Mouse (Mus musculus) midbrain, embryonic 11.5 days (tissue): ENCODE data around the gene Gm26661. TPM values are rescaled to one million over a fixed set of nuclear protein-coding genes. Genes with fewer than 3 reads are reported as not detected.

Experiments used
- ATAC-seq: fragments of 200-750 bp; cut with Nextera tagmentation; 2 replicates; pipeline ENCODE4 v1.8.0; 2017; ENCODE audit warnings: moderate TSS enrichment, moderate library complexity; ENCODE audit not compliant: low FRiP score
- DNase-seq: peaks from one replicate; pipeline ENCODE4 v3.0.0; 2015; ENCODE audit warnings: low spot score; ENCODE audit errors: missing footprints
- H3K27ac ChIP-seq: fragments of 300-500 bp; sonication (generic); 2 replicates; pipeline ENCODE4 v1.5.1; 2014; ENCODE audit warnings: low read depth, low read length
- H3K27me3 ChIP-seq: fragments of 300-500 bp; sonication (generic); 2 replicates; pipeline ENCODE4 v1.6.1; 2014; ENCODE audit warnings: mild to moderate bottlenecking, low read length, moderate library complexity, mixed read lengths; ENCODE audit not compliant: control insufficient read depth, insufficient read depth
- H3K36me3 ChIP-seq: fragments of 300-500 bp; sonication (generic); 2 replicates; pipeline ENCODE4 v1.6.1; 2014; ENCODE audit warnings: mild to moderate bottlenecking, low read length, moderate library complexity, mixed read lengths; ENCODE audit not compliant: control insufficient read depth, insufficient read depth
- H3K4me1 ChIP-seq: fragments of 300-500 bp; sonication (generic); 2 replicates; pipeline ENCODE4 v1.6.1; 2014; ENCODE audit warnings: low read length; ENCODE audit not compliant: control insufficient read depth, insufficient read depth
- H3K4me2 ChIP-seq: fragments of 300-500 bp; sonication (generic); 2 replicates; pipeline ENCODE4 v1.6.1; 2014; ENCODE audit warnings: mild to moderate bottlenecking, moderate library complexity
- H3K4me3 ChIP-seq: fragments of 300-500 bp; sonication (generic); 2 replicates; pipeline ENCODE4 v1.5.1; 2014; ENCODE audit warnings: low read depth, low read length
- H3K9ac ChIP-seq: fragments of 300-500 bp; sonication (generic); 2 replicates; pipeline ENCODE4 v1.6.1; 2014; ENCODE audit warnings: low read length
- H3K9me3 ChIP-seq: fragments of 300-500 bp; sonication (generic); 2 replicates; pipeline ENCODE4 v1.6.1; 2016; ENCODE audit warnings: low read length; ENCODE audit not compliant: control insufficient read depth
- WGBS: fragments of 180-500 bp; shearing (Covaris S2); extraction: QIAGEN DNeasy Blood & Tissue Kit; methylation state at CpG from one replicate; pipeline ENCODE4 v1.1.7; 2014; 5-methylcytosine and 5-hydroxymethylcytosine counted together
- polyA plus RNA-seq: library from polyadenylated mRNA; unstranded; fragments of >200 nt; fragmentation: Nextera tagmentation; extraction: Ambion mirVana; gene quantifications from 2 replicates; pipeline ENCODE4 v1.2.1, GENCODE M21; 2014

Gene Gm26661
- polyA plus RNA-seq, 1 experiment from 2014 or later = not detected

DNA sequence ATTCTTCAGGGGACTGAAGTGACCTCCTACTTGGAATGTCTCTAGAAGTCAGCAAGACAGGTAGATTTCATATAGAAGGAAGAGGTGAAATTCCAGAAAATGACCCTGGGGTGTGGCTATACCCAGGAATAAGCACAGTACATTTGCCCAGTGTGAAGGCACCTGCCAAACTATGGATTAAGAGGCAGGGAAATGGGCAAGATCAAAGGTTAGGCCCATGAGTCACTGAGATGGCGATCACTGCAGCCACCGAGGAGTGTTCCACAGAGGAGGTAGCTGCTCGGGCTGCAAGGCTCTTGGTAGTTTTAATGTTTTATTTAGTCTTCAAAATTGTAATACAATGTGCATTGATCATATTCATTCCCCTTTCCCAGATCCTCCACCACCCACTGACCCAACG lies 4.6 kb downstream of the Gm26661 start:
- Histone ChIP-seq H3K4me3 (no peak overlapping the region), H3K27me3 (no peaks in the 10 kb centered on the region), H3K36me3 (no peaks in the 10 kb centered on the region), H3K9me3 (no peaks in the 10 kb centered on the region), H3K4me1 (no peaks in the 10 kb centered on the region), H3K9ac (no peak overlapping the region), H3K27ac (no peak overlapping the region), H3K4me2 (no peak overlapping the region)
- ATAC-seq (no peak), DNase-seq (no peak)
- WGBS = 89% methylated on average over 4 of the region's 4 CpGs

DNA sequence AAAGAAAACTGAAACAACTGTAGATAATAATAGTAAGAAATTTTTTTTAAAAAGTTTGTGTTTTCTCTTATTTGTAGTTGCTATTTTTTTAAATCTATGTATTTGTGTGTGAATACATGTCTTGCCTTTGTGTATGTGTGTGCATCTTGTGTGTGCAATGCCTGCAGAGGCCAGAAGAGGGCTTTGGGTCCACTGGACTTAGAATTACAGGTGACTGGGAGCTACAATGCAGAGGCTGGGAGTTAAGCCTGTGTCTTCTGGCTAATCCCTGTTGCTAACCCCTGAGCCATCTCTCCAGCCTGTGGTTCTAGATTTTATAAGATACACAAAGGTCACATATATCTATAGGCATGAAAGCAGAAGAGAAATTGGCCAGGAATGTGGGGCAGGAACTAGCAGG lies 9.2 kb downstream of the Gm26661 start:
- DNase-seq = no peak
- H3K9ac ChIP-seq = no peak overlapping the region
- H3K4me1 ChIP-seq = no peaks in the 10 kb centered on the region
- no peak overlapping the region for H3K4me3 ChIP-seq
- H3K4me2 ChIP-seq = no peak overlapping the region
- H3K9me3 ChIP-seq = no peaks in the 10 kb centered on the region
- H3K27ac ChIP-seq = no peak overlapping the region
- no peak for ATAC-seq
- H3K27me3 ChIP-seq = no peaks in the 10 kb centered on the region
- no peaks in the 10 kb centered on the region for H3K36me3 ChIP-seq

DNA sequence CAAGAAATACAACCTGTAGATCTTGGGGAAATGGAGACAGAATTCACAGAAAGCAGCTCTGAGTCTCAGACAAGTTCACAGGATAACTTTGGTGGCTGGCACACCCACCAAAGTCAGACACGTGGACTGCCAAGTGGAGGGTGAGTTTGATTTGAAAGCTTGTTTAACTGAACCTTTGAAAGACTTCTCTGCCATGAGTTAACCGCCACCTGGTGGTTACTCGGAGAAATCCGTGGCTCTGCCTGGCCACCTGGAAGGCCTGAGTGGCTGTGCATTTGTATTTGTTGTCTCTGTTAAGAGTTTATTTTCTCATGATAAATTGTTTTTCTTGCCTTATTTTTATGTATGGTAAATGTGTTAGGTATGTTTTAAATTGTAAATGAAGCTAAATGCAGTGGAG lies 10.4 kb downstream of the Gm26661 start:
- Histone ChIP-seq H3K9ac (no peak overlapping the region), H3K4me2 (no peak overlapping the region), H3K4me3 (no peak overlapping the region), H3K27ac (no peak overlapping the region), H3K9me3 (no peaks in the 10 kb centered on the region), H3K27me3 (no peaks in the 10 kb centered on the region), H3K4me1 (no peaks in the 10 kb centered on the region), H3K36me3 (no peaks in the 10 kb centered on the region)
- DNase-seq (no peak), ATAC-seq (no peak)
- 14% methylated on average over 4 of the region's 4 CpGs for WGBS

DNA sequence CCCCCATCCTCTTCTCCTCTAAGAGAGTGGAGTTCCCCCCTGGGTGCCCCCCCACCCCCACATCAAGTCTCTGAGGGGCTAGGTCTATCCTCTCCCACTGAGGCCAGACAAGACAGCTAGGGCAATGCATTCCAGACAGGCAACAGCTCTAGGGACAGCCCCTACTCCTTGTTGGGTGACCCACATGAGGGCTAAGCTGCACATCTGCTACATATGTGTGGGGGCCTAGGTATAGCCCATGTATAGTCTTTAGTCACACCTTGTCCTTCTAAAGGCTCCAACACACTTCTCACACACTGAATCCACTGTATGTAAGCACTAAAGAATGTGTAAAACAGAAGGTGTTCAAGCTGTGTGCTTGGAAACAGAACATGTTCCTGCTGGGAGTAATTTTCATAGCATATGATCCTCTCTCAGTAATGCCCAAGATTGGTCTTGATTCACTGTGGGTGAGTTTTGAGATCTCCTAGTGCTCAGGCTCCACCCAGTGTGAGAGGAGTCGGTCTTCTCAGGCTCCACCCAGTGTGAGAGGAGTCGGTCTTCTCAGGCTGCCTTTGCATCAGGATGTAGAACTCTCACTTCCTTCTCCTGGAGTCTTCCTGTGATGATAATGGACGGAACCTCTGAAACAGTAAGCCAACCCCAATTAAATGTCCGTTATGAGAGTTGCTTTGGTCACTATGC lies 12.6 kb downstream of the Gm26661 start:
- H3K27me3 ChIP-seq = no peaks in the 10 kb centered on the region
- 67% methylated on average over 4 of the region's 4 CpGs for WGBS
- no peak for ATAC-seq
- H3K27ac ChIP-seq = no peak overlapping the region
- no peak for DNase-seq
- no peaks in the 10 kb centered on the region for H3K9me3 ChIP-seq
- no peaks in the 10 kb centered on the region for H3K36me3 ChIP-seq
- no peak overlapping the region for H3K4me3 ChIP-seq
- no peak overlapping the region for H3K9ac ChIP-seq
- no peaks in the 10 kb centered on the region for H3K4me1 ChIP-seq
- H3K4me2 ChIP-seq = no peak overlapping the region

DNA sequence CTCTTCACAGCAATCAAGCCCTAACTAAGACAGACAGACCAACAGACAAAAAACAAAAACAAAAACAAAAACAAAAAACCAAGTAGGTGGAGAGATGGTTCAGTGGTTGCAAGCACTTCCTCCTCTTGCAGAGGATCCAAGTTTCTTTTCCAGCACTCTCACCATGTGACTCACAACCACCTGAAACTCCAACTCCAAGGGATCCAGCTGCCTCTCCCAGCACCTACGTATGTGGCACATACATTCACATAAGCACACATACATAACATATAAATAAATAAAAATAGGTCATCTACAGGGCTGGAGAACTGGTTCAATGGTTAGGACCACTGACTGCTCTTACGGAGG lies 13.1 kb downstream of the Gm26661 start:
- Histone ChIP-seq H3K4me3 (no peak overlapping the region), H3K4me2 (no peak overlapping the region), H3K9ac (no peak overlapping the region), H3K27me3 (no peaks in the 10 kb centered on the region), H3K9me3 (no peaks in the 10 kb centered on the region), H3K27ac (no peak overlapping the region), H3K36me3 (no peaks in the 10 kb centered on the region), H3K4me1 (no peaks in the 10 kb centered on the region)
- DNase-seq (no peak), ATAC-seq (no peak)
- WGBS = 93% methylated on average over 2 of the region's 2 CpGs

DNA sequence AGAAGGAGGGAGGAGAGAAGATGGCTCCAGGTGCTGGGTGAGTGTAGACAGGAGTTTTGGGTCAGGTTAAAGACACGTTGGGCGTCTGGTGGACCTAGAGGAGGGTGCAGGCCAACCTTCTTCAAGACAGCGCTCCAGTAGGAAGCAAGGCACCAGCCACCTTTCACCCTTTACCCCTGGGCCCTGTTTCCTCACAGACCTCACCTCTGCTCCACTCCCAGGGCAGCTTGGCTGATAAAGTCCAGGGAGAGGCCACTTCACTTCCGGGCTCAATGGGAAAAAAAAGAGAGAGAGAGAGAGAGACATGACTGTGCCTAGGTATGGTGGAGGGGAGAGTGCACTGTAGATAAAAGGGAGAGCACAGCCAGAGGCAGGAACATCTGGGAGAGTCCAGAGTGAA lies 16.3 kb downstream of the Gm26661 start:
- H3K27ac ChIP-seq = no peak overlapping the region
- no peak overlapping the region for H3K4me3 ChIP-seq
- H3K27me3 ChIP-seq = no peaks in the 10 kb centered on the region
- ATAC-seq (no peak), DNase-seq (no peak)
- WGBS = 79% methylated on average over 4 of the region's 4 CpGs
- H3K4me1 ChIP-seq = no peaks in the 10 kb centered on the region
- no peaks in the 10 kb centered on the region for H3K36me3 ChIP-seq
- no peak overlapping the region for H3K9ac ChIP-seq
- H3K4me2 ChIP-seq = no peak overlapping the region
- H3K9me3 ChIP-seq = no peaks in the 10 kb centered on the region

DNA sequence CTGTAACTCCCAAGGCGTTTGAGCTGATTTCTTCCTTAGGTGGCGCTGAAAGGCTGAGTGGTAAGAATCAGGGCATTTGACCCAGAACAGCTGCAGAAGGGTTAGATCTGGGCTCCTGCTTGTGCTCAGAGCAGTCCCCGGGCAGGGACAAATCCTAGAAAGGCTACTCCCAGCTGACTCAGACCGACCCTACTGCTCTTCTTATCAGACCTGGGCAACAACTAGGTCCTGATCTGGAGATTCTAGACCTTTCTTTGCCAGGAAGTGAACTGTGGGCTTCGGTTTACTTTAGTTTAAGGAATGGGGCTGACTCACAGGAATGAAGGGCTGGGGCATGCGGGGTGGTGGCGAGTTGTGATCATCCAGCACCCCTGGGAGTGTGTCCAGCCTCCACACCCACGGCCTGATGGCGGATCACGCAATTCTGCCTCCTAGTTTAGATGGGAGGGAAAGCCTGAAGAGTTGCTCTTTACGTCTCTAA lies 17.2 kb downstream of the Gm26661 start:
- H3K27ac ChIP-seq = no peak overlapping the region
- no peaks in the 10 kb centered on the region for H3K27me3 ChIP-seq
- WGBS = 70% methylated on average over 11 of the region's 11 CpGs
- ATAC-seq (no peak), DNase-seq (no peak)
- no peaks in the 10 kb centered on the region for H3K9me3 ChIP-seq
- no peak overlapping the region for H3K4me3 ChIP-seq
- no peaks in the 10 kb centered on the region for H3K4me1 ChIP-seq
- no peak overlapping the region for H3K4me2 ChIP-seq
- H3K36me3 ChIP-seq = no peaks in the 10 kb centered on the region
- no peak overlapping the region for H3K9ac ChIP-seq

DNA sequence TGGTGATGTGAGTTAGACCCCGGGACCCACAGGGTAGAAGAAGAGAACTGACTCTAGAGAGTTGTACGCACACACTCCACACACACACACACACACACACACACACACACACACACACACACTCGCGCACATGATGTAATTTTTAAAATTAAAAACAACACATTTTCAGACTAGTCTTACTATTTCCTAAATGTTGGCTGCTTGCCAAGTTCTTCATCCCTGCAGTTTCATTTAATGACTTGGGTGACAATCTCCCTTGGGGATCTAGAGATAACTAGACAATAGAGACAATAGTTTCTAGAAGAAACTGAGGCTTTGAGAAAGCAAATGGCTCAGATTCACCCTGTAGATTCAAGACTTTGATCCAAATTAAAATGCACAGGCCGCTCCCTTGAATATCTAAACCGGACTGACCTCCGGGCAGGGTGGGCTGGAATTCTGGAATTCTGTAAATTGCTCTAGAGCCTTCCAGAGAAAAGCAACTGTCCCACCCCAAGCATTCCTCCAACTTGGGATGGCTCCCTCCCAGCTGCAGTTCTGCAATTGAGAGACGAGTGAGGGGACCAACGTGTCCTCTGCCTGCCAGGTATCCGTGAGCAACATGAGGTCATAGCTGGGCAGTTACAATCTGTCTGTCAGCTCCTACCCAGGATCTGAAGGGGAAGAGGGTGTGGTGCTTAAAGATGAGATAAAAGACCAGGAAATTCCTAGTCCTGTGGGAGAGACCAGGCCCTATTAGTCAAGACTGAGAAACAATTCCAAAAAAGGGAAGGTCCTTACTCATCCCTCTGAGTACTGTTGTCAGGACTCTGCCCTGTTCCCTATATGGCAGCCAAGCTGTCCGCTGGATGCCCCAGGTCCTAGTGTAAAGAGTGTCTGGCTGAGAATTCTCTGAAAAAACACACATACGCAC lies 17.9 kb downstream of the Gm26661 start:
- Histone ChIP-seq H3K4me3 (no peak overlapping the region), H3K36me3 (no peaks in the 10 kb centered on the region), H3K4me2 (no peak overlapping the region), H3K27me3 (no peaks in the 10 kb centered on the region), H3K9me3 (no peaks in the 10 kb centered on the region), H3K27ac (no peak overlapping the region), H3K4me1 (no peaks in the 10 kb centered on the region), H3K9ac (no peak overlapping the region)
- peak; percentile 67 for DNase-seq
- 89% methylated on average over 12 of the region's 12 CpGs for WGBS
- ATAC-seq = no peak

DNA sequence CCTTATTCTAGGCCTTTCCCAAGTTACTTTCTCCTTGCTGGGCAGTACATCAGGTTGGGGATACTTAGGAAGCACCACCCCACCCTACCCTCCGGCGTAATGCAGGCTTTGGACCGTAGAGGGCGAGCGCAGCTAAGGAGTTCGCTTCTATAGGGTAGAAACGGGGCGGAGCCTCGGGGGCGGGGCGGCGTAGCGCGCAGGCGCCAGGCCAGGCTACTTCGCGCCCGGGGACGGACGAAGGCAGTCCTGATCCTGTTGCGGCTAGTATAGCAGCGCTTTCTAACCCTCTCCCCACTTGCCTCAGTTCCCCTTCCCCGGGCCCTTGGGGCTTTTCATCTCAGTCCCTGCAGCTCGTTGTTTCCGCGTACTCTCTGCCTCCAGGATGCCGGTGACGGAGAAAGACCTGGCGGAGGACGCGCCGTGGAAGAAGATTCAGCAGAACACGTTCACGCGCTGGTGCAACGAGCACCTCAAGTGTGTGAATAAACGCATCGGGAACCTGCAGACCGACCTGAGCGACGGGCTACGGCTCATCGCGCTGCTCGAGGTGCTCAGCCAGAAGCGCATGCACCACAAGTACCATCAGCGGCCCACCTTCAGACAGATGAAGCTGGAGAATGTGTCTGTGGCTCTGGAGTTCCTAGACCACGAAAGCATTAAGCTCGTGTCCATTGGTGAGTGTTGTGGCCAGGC lies 26.5 kb downstream of the Gm26661 start, which contains the start of gene Flnb:
Gene Flnb, plus strand, starts transcription at position 188 of the 693 bp plus-strand sequence.
- WGBS = under 1% methylated on average over 49 of the region's 49 CpGs
- Histone ChIP-seq H3K4me3 (peak within 1 kb of the TSS; percentile 61), H3K9ac (peak within 1 kb of the TSS; percentile 81), H3K27ac (no peak within 1 kb of the TSS), H3K27me3 (no peaks in the 10 kb centered on the region), H3K9me3 (no peaks in the 10 kb centered on the region), H3K36me3 (no peaks in the 10 kb centered on the region), H3K4me2 (peak within 1 kb of the TSS; percentile 98), H3K4me1 (peaks cover 10% of the 10 kb centered on the region)
- peak; percentile 100 for DNase-seq
- peak; percentile 98 for ATAC-seq
